21 mouse cellular contexts compared by ENCODE assay signal in genomic region chr6:90425361-90425760, GRCm38 (mm10). TPM values are rescaled to one million over a fixed set of nuclear protein-coding genes. Genes with fewer than 3 reads are reported as not detected.
"Had no signal": no experiment of that assay in that cellular context is flagged by ENCODE, and none has a peak within 500 bp of the region (broad histone marks: within the 10 kb centered on the region; RNA-seq: fewer than 3 reads in every experiment).

No protein-coding gene starts in this region.

- H3K27me3 ChIP-seq: hindbrain, embryonic 15.5 days had no signal

- H3K27ac ChIP-seq: heart, adult 2 months; heart, embryonic 13.5 days; heart, embryonic 15.5 days; hindbrain, embryonic 13.5 days; hindbrain, embryonic 15.5 days; hindbrain, postnatal 0 days; limb, embryonic 13.5 days; limb, embryonic 15.5 days; liver, embryonic 13.5 days had no signal

- H3K36me3 ChIP-seq: heart, embryonic 13.5 days; heart, embryonic 15.5 days; hindbrain, embryonic 13.5 days; hindbrain, embryonic 15.5 days; limb, embryonic 13.5 days; limb, embryonic 15.5 days; liver, embryonic 13.5 days had no signal

- DNase-seq: forebrain, postnatal 0 days; gastrocnemius, postnatal 14 days; gastrocnemius, postnatal 36 days; heart, adult 11 months; heart, adult 2 months; heart, postnatal 14 days; heart, postnatal 36 days; kidney, adult 18-20 months; kidney, postnatal 14 days; layer of hippocampus, adult 9-11 months; layer of hippocampus, postnatal 36 days; left cerebral cortex, postnatal 4 days; liver, embryonic 13.5 days had no signal

- H3K4me3 ChIP-seq: heart, adult 2 months; heart, embryonic 13.5 days; heart, embryonic 15.5 days; hindbrain, embryonic 13.5 days; hindbrain, embryonic 15.5 days; limb, embryonic 13.5 days; limb, embryonic 15.5 days; liver, embryonic 13.5 days had no signal

RNA-seq across cellular contexts. Expression of gene Cfap100, which starts 3.2 kb away (rescaled TPM):
- polyA plus RNA-seq: heart, embryonic 11.5 days; liver, embryonic 13.5 days had no signal
